Mouse (Mus musculus) thymus, postnatal 4 days (tissue): Measurements from ENCODE around the gene Gm21983.

ENCODE experiments used
- DNase-seq: peaks from one replicate; pipeline ENCODE4 v3.0.0; 2021

The Gm21983 gene

DNA sequence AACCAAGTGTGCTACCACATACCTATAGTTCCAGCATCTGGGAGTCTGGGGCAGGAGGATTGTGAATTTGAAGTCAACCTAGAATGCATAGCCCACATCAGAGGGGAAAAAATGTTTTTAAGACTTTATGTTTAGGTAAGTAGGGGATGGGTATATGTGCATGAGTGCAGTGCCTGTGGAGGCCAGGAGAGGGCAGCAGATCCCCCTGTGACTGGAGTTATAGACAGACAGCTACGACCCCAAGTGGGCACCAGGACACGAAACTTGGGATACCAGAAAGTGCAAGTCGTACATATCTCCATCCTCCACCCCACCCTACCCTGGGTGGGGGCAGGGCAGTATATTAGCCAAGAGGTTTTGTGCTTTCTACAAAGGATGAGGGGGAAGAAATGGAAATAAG is 4.1 kb upstream of the Gm21983 start:
- DNase-seq: peak; percentile 76

DNA sequence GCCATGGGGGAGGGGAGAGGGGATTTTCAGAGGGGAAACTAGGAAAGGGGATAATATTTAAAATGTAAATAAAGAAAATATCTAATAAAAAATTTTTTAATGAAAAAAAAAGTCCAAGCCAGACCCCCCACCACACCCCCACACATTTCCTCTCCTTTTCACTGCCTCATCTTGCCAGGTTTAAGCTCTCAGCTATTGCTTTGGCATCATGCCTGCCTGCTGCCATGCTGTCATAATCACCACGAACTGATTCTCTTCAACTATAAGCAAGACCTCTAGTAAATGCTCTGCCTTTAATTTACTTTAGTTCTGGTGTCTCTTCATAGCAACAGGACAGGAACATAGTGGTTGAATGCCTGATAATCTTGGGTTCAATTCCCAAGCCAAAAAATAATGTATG is 1.6 kb upstream of the Gm21983 start:
- DNase-seq: no peak

DNA sequence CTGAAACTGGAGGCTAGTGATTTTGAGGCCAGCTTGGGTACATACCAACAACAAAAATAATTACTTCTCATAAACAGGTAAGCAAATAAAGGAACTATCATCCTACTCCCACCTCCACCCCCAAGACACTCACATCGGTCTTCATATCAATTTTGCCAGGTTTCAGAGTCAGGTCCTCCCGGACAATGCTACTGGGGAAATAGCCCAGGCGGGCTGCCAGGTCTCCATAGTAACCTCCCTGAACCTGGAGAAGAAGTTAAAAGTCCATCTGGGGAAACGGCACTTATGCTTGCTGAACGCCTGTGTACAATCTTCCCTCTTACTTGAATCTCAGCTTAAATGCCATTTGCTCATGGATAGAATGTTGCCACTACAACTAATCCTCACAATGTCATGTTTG is 850 bp downstream of the Gm21983 start:
- no peak for DNase-seq

GRCm38 (mm10) chr7:27179217-27179918 is 1.5 kb downstream of the Gm21983 start:
- DNase-seq: no peak

- DNase-seq: peak; percentile 98
These were observed 2.3 kb downstream of the Gm21983 start, which contains the start of gene Rab4b for GRCm38 (mm10) chr7:27178324-27179216. TSS of gene Rab4b (minus strand) at chr7:27178896.

GRCm38 (mm10) chr7:27177942-27178323 is 3.0 kb downstream of the Gm21983 start:
- DNase-seq: no peak

- no peak for DNase-seq
These were observed 6.0 kb downstream of the Gm21983 start for GRCm38 (mm10) chr7:27174896-27175295.

DNA sequence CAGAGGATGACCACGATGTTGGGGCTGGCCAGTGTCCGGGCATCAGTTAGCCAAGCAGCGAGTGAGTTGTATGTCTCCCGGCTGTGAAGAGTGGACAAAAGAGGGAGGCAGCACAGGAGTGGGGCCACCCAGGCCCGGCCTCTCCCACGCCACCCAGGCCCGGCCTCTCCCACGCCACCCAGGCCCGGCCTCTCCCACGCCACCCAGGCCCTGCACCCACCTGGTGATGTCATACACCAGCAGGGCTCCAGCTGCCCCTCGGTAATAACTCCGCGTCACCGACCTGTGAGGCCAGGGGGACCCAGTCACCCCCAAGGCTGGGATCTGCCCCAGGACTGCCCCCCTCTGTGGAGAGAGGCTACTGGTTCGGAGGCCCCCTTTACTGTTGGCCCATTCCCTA is 6.4 kb downstream of the Gm21983 start:
- DNase-seq: no peak

GRCm38 (mm10) chr7:27170981-27171380 is 9.9 kb downstream of the Gm21983 start:
- no peak for DNase-seq

DNA sequence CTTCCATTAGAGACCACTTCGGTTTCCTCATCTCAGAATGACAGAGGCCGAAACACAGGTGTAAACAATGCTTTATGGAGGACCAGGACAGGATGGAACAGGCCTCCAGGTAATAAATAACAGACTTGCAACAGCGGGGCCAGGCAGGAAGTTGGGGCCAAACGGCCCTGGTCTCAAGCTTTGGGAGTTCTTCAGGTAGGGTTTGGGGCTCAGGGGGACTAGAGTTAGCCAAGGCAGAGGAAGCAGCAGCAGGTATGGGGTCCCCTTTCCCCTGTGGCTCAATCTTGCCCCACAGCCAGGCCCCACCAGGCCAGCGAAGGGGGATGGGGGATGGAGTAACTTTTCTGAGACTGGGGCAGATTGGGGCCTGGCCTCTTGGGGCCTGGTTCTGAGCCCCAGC is 12.5 kb downstream of the Gm21983 start:
- no peak for DNase-seq

DNA sequence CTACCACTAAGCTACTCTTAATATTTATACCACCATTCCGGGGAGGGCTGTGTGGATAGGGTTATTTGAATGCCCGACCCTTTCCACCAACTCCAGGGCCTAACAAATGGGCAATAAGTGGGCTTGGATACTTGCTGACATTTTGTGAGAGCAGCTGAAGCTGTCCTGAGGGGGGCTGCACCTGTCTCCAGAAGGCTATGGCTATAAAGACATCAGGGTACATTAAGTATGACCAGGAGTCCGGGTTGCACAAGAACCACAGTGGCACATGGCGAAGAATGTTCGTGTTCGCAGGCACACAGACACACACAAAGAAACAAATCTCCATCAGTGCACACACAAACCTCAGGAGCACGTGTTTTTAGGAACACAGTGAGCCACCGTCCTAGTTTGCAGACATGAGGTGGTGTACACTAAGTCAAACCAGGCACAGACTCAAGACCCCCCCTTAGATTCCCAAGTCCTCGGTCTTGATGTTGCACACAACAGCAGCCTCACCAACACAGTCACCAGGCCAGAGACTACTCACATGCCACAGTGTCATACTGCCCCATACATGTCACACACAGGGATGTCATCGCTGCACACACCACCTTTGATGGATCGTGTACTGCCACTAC is 13.3 kb downstream of the Gm21983 start:
- DNase-seq: no peak

DNA sequence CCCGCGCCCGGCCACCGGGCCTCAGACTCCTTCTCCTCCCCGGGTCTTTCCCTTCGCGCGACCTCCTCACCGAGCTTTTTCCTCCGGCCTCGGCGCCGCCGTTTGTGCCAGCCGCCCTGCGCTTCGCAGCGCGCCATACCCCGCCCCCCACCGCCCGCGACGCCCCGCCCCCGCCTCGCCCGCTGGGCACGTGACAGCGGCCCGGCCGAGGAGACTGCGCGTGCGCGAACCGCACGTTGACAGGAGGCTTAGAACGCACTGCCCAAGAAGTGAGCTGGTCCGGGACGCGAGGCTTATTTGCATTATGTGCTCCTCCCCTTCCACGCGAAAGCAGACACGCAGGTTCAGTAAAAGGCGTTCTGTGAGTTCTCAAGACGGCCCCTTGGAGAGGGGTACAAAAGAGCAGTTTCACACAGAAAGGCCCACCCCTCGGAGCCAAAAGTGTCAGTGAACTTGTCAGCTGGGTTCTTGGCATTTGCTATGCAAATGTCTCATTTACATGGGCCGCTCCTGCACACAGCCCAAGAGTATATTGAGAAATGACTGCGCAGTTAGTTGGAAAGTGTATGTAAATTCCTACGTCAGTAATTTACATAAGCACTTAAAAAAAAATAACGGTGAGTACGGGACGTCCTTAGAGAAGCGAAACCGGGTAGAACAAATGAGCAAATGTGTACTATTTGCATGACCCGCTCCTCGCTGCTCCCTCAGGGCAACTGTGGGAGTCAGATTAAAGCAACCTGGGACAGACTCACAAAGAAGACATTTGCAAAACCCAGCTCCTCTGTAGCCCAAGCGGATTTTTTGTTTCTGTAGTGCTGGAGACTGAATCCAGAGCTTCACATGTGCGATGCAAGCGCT is 14.0 kb downstream of the Gm21983 start, which contains the start of gene Egln2:
Egln2 (minus strand) TSS at position 189 of the 861 bp plus-strand sequence.
- DNase-seq: peak; percentile 98

- peak; percentile 93 for DNase-seq
These were observed 14.7 kb downstream of the Gm21983 start for GRCm38 (mm10) chr7:27166229-27166613.

GRCm38 (mm10) chr7:27165696-27166095 is 15.2 kb downstream of the Gm21983 start:
- DNase-seq: no peak

DNA sequence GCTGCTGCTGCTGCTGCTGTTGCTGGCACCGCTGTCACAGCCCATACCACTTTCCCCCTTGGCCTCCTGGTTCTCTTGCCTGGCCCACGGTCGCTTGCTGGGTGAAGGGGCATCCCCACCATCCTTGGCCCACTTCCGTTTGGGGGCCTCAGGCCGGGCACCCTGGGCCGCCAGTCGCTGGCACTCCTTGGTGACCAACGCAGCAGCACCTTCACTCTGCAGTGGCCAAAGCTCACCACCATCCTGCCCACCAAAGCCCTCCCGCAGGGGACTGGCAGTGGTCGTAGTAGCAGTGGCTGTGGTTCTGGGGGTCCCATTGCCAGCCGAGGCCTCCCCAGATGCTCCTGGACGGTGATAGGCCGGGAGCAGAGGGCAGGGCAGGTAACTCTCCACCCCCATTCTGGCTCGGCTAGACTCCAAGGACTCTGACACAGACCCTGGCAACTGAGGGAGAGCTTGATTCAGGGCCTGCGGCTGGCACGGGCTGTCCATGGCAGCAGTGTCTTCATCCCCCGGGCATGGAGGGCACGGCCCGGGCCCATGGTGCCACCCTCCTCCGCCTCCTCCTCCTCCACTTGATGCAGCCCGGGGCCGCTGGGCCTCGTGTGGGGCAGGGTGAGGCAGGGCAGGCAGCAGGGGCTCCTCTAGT is 15.8 kb downstream of the Gm21983 start:
- peak; percentile 50 for DNase-seq

- DNase-seq: no peak
These were observed 16.6 kb downstream of the Gm21983 start for GRCm38 (mm10) chr7:27164112-27164947.

DNA sequence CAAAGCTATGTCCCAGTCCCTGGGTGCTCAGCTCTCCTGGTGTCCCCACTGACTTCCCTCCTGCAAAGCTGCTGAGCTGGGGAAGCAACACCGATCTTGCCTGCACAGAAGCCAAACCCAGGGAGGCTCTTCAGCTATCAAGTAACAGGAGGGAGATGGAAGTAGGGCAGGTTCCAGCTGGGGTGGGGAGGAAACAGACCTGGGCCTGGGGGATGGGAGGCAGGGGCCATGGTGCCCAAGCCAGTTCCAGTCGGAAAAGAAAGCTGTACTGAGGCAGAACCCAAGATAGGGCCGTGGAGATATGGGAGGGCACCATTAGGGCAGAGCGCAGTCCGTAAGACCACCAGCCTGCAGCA is 17.5 kb downstream of the Gm21983 start:
- DNase-seq: no peak

DNA sequence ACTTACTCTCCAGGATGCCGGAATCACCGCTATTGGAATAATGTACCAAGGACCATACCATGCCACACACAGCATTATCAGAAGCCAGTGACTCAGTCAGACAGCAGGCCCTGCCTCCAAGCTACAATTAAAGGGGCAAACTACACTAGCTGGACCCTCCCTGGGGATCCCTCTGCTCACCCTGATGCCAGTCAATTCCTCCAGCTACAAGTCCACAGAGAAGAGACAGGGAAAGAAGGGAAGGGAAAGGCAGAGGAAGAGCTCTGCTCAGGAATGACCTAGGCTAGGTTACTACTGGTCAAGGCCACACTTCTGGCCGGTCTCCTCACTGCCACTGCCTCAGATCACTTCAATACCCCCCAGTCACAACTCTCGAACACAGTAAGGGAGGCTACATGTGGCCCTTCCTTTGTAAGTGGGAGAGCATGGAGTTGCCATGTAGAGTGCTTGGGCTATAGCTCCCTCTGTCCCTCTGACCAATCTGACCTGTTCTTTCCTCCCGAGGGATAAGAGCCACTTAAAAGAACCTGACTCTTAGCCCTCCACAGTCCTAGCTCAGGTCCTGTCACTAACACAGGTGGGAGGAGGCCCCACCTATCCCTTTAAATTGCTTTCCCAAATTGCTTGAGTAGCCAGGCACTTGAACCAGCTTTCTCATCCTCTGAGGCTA is 18.0 kb downstream of the Gm21983 start:
- no peak for DNase-seq

DNA sequence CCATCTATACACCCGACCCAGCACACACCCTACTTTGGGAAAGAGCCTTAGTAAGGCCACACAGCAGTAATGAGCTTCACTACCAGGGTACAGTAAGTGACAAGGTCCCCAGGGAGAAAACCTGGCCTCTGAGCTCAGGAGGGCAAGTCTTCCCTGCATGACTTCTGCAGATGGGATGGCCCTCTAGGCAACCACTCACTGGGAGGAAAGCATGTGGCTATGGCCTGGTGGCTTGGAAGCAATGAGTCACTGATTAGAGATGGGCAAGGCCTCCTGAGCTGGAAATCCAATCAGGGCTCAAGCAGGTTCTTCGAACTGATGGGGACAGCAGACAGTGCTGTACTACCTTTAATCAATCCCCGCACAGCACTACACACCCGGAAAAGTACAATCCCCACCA is 19.1 kb downstream of the Gm21983 start:
- DNase-seq: no peak

DNA sequence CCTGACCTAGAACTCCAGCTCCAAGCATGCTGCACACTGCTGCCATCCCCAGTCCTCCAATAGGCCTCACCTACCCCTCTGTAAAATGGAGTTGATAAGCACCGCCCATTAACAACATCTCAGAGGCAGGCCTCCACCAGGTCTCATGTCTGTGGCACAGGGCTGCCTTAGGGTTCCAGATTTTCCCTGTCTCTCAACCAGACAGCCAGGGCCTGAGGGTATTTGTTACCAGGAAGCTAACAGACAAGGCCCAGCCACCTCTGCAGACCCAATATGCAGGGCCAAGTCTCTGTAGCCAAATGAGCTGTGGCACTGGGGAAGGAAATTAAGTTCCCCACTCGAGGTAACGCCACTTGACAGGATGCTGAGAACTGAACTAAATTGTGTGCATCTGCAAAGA is 20.0 kb downstream of the Gm21983 start:
- DNase-seq: no peak

DNA sequence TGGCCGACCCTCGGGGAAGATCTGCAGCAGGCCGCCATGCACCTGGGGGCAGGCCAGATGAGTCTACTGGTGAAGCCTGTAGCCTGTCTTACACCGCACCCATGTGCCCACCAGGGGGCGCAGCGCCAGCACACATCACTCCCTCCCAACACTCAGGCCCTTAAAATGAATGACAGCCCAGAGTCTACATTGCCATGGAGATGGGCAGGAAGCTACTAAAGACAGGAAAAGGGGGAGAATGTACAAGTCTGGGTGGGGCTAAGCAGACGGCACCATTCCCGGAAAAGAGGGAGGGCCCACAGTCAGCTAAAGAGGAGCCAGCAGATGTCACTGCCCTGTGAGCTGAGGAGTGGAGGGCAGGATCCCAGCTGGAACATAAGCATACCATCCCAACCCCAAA is 21.0 kb downstream of the Gm21983 start:
- DNase-seq: peak; percentile 94
